Mouse (Mus musculus) forebrain, embryonic 15.5 days (tissue): Measurements from ENCODE around the gene Vsir. TPM values are rescaled to one million over a fixed set of nuclear protein-coding genes. Genes with fewer than 3 reads are reported as not detected.

Experiments
- ATAC-seq: fragments of 200-750 bp; cut with Nextera tagmentation; replicated peaks from 2 replicates; pipeline ENCODE4 v1.8.0; 2017; ENCODE audit warnings: mild to moderate bottlenecking, moderate TSS enrichment, moderate library complexity
- H3K27ac ChIP-seq: fragments of 300-500 bp; sonication (generic); replicated peaks from 2 replicates; pipeline ENCODE4 v1.5.1; 2015; ENCODE audit warnings: mild to moderate bottlenecking, inconsistent platforms
- H3K27me3 ChIP-seq: fragments of 300-500 bp; sonication (generic); 2 replicates; pipeline ENCODE4 v1.6.1; 2015; ENCODE audit warnings: inconsistent platforms
- H3K36me3 ChIP-seq: fragments of 300-500 bp; sonication (generic); 2 replicates; pipeline ENCODE4 v1.6.1; 2015; ENCODE audit warnings: mild to moderate bottlenecking, inconsistent platforms
- H3K4me1 ChIP-seq: fragments of 300-500 bp; sonication (generic); 2 replicates; pipeline ENCODE4 v1.6.1; 2015; ENCODE audit warnings: inconsistent platforms
- H3K4me2 ChIP-seq: fragments of 300-500 bp; sonication (generic); replicated peaks from 2 replicates; pipeline ENCODE4 v1.6.1; 2015; ENCODE audit warnings: mild to moderate bottlenecking, inconsistent platforms
- H3K4me3 ChIP-seq: fragments of 300-500 bp; sonication (generic); 2 replicates; pipeline ENCODE4 v1.5.1; 2015; ENCODE audit warnings: mild to moderate bottlenecking, inconsistent platforms
- H3K9ac ChIP-seq: fragments of 300-500 bp; sonication (generic); replicated peaks from 2 replicates; pipeline ENCODE4 v1.6.1; 2015; ENCODE audit warnings: mild to moderate bottlenecking, inconsistent platforms
- H3K9me3 ChIP-seq: fragments of 300-500 bp; sonication (generic); 2 replicates; pipeline ENCODE4 v1.6.1; 2016; ENCODE audit warnings: inconsistent platforms
- WGBS: fragments of 180-500 bp; shearing (Covaris S2); methylation state at CpG from one replicate; pipeline ENCODE4 v1.1.7; 2015; ENCODE audit warnings: mixed read lengths; 5-methylcytosine and 5-hydroxymethylcytosine counted together
- polyA plus RNA-seq: library from polyadenylated mRNA; unstranded; fragments of >200 nt; fragmentation: Nextera tagmentation; extraction: Ambion mirVana; gene quantifications from 2 replicates; pipeline ENCODE4 v1.2.1, GENCODE M21; 2015

Vsir gene
- polyA plus RNA-seq, 1 experiment from 2014 or later, result 1.4 TPM

GRCm38 (mm10) chr10:60373937-60374578, 27.4 kb downstream of the Vsir start:
- Histone ChIP-seq H3K4me1 (peaks cover 10% of the 10 kb centered on the region), H3K27ac (no peak overlapping the region), H3K27me3 (no peaks in the 10 kb centered on the region), H3K9ac (no peak overlapping the region), H3K4me2 (no peak overlapping the region), H3K4me3 (no peak overlapping the region), H3K36me3 (no peaks in the 10 kb centered on the region), H3K9me3 (no peaks in the 10 kb centered on the region)
- 74% methylated on average over 8 of the region's 8 CpGs for WGBS
- ATAC-seq, result no peak

GRCm38 (mm10) chr10:60376704-60377103, 30.1 kb downstream of the Vsir start:
- Histone ChIP-seq H3K4me1 (no peaks in the 10 kb centered on the region), H3K27me3 (no peaks in the 10 kb centered on the region), H3K4me3 (no peak overlapping the region), H3K27ac (no peak overlapping the region), H3K9me3 (no peaks in the 10 kb centered on the region), H3K36me3 (no peaks in the 10 kb centered on the region), H3K4me2 (no peak overlapping the region), H3K9ac (no peak overlapping the region)
- no peak for ATAC-seq
- WGBS, result 95% methylated on average over 16 of the region's 16 CpGs

GRCm38 (mm10) chr10:60379419-60379957, 32.8 kb downstream of the Vsir start:
- H3K27ac ChIP-seq, result no peak overlapping the region
- no peaks in the 10 kb centered on the region for H3K9me3 ChIP-seq
- 79% methylated on average over 9 of the region's 9 CpGs for WGBS
- no peak overlapping the region for H3K4me3 ChIP-seq
- H3K36me3 ChIP-seq, result no peaks in the 10 kb centered on the region
- no peak overlapping the region for H3K4me2 ChIP-seq
- H3K9ac ChIP-seq, result no peak overlapping the region
- H3K4me1 ChIP-seq, result no peaks in the 10 kb centered on the region
- no peak for ATAC-seq
- no peaks in the 10 kb centered on the region for H3K27me3 ChIP-seq

GRCm38 (mm10) chr10:60380229-60380628, 33.6 kb downstream of the Vsir start:
- Histone ChIP-seq H3K9ac (no peak overlapping the region), H3K4me1 (no peaks in the 10 kb centered on the region), H3K36me3 (no peaks in the 10 kb centered on the region), H3K4me2 (no peak overlapping the region), H3K9me3 (no peaks in the 10 kb centered on the region), H3K4me3 (no peak overlapping the region), H3K27ac (no peak overlapping the region), H3K27me3 (no peaks in the 10 kb centered on the region)
- no peak for ATAC-seq
- WGBS, result 78% methylated on average over 3 of the region's 3 CpGs

GRCm38 (mm10) chr10:60381142-60381925, 34.7 kb downstream of the Vsir start:
- Histone ChIP-seq H3K27ac (no peak overlapping the region), H3K9me3 (no peaks in the 10 kb centered on the region), H3K27me3 (no peaks in the 10 kb centered on the region), H3K9ac (no peak overlapping the region), H3K4me3 (no peak overlapping the region), H3K4me2 (no peak overlapping the region), H3K4me1 (no peaks in the 10 kb centered on the region), H3K36me3 (no peaks in the 10 kb centered on the region)
- no peak for ATAC-seq
- WGBS, result 78% methylated on average over 10 of the region's 10 CpGs

GRCm38 (mm10) chr10:60388332-60388731, 41.7 kb downstream of the Vsir start:
- no peak overlapping the region for H3K27ac ChIP-seq
- no peak overlapping the region for H3K4me3 ChIP-seq
- no peak for ATAC-seq
- H3K9me3 ChIP-seq, result no peaks in the 10 kb centered on the region
- no peaks in the 10 kb centered on the region for H3K36me3 ChIP-seq
- no peak overlapping the region for H3K4me2 ChIP-seq
- H3K4me1 ChIP-seq, result no peaks in the 10 kb centered on the region; the same call in 1 of the 2 replicates
- H3K9ac ChIP-seq, result no peak overlapping the region
- WGBS, result 90% methylated on average over 2 of the region's 2 CpGs
- H3K27me3 ChIP-seq, result no peaks in the 10 kb centered on the region

GRCm38 (mm10) chr10:60389447-60389865, 42.8 kb downstream of the Vsir start:
- 60% methylated on average over 9 of the region's 9 CpGs for WGBS
- H3K27ac ChIP-seq, result no peak overlapping the region
- no peaks in the 10 kb centered on the region for H3K9me3 ChIP-seq

GRCm38 (mm10) chr10:60390177-60390903, 43.7 kb downstream of the Vsir start:
- WGBS, result 27% methylated on average over 6 of the region's 6 CpGs
- Histone ChIP-seq H3K36me3 (no peaks in the 10 kb centered on the region), H3K4me1 (no peaks in the 10 kb centered on the region; the same call in 1 of the 2 replicates), H3K4me3 (no peak overlapping the region), H3K9me3 (no peaks in the 10 kb centered on the region), H3K27ac (no peak overlapping the region), H3K27me3 (no peaks in the 10 kb centered on the region), H3K4me2 (no peak overlapping the region), H3K9ac (no peak overlapping the region)
- no peak for ATAC-seq

More at GRCm38 (mm10) chr10:60389447-60389865, 42.8 kb downstream of the Vsir start:
- Histone ChIP-seq H3K9ac (no peak overlapping the region), H3K36me3 (no peaks in the 10 kb centered on the region), H3K27me3 (no peaks in the 10 kb centered on the region), H3K4me3 (no peak overlapping the region), H3K4me1 (no peaks in the 10 kb centered on the region; the same call in 1 of the 2 replicates), H3K4me2 (no peak overlapping the region)
- no peak for ATAC-seq

GRCm38 (mm10) chr10:60390904-60391420, 44.3 kb downstream of the Vsir start:
- Histone ChIP-seq H3K27ac (no peak overlapping the region), H3K9ac (no peak overlapping the region), H3K4me3 (no peak overlapping the region), H3K4me1 (no peaks in the 10 kb centered on the region; the same call in 1 of the 2 replicates), H3K4me2 (no peak overlapping the region), H3K36me3 (no peaks in the 10 kb centered on the region), H3K9me3 (no peaks in the 10 kb centered on the region), H3K27me3 (no peaks in the 10 kb centered on the region)
- 59% methylated on average over 5 of the region's 5 CpGs for WGBS
- no peak for ATAC-seq

GRCm38 (mm10) chr10:60391661-60392060, 45.0 kb downstream of the Vsir start:
- 82% methylated on average over 9 of the region's 9 CpGs for WGBS
- no peak overlapping the region for H3K4me3 ChIP-seq
- H3K9me3 ChIP-seq, result no peaks in the 10 kb centered on the region
- H3K36me3 ChIP-seq, result no peaks in the 10 kb centered on the region
- H3K27me3 ChIP-seq, result no peaks in the 10 kb centered on the region
- no peak overlapping the region for H3K4me2 ChIP-seq
- no peaks in the 10 kb centered on the region; the same call in 1 of the 2 replicates for H3K4me1 ChIP-seq
- H3K9ac ChIP-seq, result no peak overlapping the region
- no peak for ATAC-seq
- H3K27ac ChIP-seq, result no peak overlapping the region

- Histone ChIP-seq H3K9ac (no peak overlapping the region), H3K4me2 (no peak overlapping the region), H3K4me1 (peaks cover 3% of the 10 kb centered on the region), H3K27me3 (no peaks in the 10 kb centered on the region), H3K36me3 (no peaks in the 10 kb centered on the region), H3K27ac (no peak overlapping the region), H3K4me3 (no peak overlapping the region), H3K9me3 (no peaks in the 10 kb centered on the region)
- 67% methylated on average over 7 of the region's 7 CpGs for WGBS
- ATAC-seq, result no peak
Observed at GRCm38 (mm10) chr10:60394936-60395335, 48.3 kb downstream of the Vsir start.

- Histone ChIP-seq H3K9ac (no peak overlapping the region), H3K9me3 (no peaks in the 10 kb centered on the region), H3K4me1 (peaks cover 3% of the 10 kb centered on the region), H3K4me2 (no peak overlapping the region), H3K4me3 (no peak overlapping the region), H3K27ac (no peak overlapping the region), H3K27me3 (no peaks in the 10 kb centered on the region), H3K36me3 (no peaks in the 10 kb centered on the region)
- 74% methylated on average over 5 of the region's 5 CpGs for WGBS
- ATAC-seq, result no peak
Observed at GRCm38 (mm10) chr10:60395605-60396004, 49.0 kb downstream of the Vsir start.
